Mouse (Mus musculus) monocyte, adult 59 days (primary cell): ENCODE results near the gene Vmn2r20. TPM values are rescaled to one million over a fixed set of nuclear protein-coding genes. Genes with fewer than 3 reads are reported as not detected.

Experiments used
- total RNA-seq, 2 experiments: library from RNA; stranded (reverse); gene quantifications; one replicate each; pipeline ENCODE4 v1.2.4; 2023

Gene Vmn2r20
- not detected for total RNA-seq

DNA sequence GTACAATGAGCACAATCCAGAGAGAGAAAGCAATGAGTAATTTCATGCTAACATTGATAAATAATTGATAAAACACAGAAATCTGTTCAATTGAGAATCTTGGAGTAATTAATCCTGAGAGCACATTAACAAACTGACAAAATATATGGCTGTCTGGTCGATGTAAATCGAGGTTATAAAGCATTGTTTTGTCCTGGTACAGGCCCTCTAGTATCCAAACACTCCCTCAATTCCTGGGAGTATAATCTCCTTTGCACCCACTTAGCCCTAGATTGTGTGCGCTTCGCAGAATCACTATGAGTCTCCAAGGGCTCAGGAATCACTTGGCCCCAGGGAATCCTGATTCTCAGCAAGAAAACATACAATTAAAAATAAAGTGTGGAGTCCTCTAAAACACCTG lies at the start of gene Vmn2r20:
Gene Vmn2r20 (minus strand): TSS at position 101 of the 400 bp plus-strand sequence.

Other genes starting within 250 kb of the Vmn2r20 start
- 1 to 10 TPM; 2.5 to 4.1 TPM for gene Clec4b2, start 245.2 kb downstream of the Vmn2r20 start, total RNA-seq
- gene Clec4n, start 188.3 kb downstream of the Vmn2r20 start, total RNA-seq, result 10 to 100 TPM; 45.5 to 91.7 TPM
- 10 to 100 TPM; 23.4 to 38.8 TPM for gene Clec4d, start 156.0 kb downstream of the Vmn2r20 start, total RNA-seq
- gene Clec4e, start 128.2 kb downstream of the Vmn2r20 start, total RNA-seq, result 100 to 1,000 TPM; 191 to 292 TPM
- gene Vmn2r19, start 109.8 kb downstream of the Vmn2r20 start, total RNA-seq, result not detected
- gene Vmn2r21, start 115.3 kb upstream of the Vmn2r20 start, total RNA-seq, result not detected
- not detected for gene Vmn2r22, start 232.6 kb upstream of the Vmn2r20 start, total RNA-seq